Mouse (Mus musculus) thymus, adult 2 months (tissue): ENCODE results near the gene Baiap2l2.

ENCODE experiments used
- CTCF ChIP-seq: fragments of 200-500 bp; IDR thresholded peaks from 2 replicates; pipeline ENCODE4 v1.5.1; 2012; ENCODE audit warnings: mild to moderate bottlenecking, control low read depth, low read length, moderate library complexity, borderline replicate concordance; ENCODE audit not compliant: control insufficient read depth, poor library complexity, insufficient read depth; ENCODE audit errors: extremely low read depth
- POLR2A ChIP-seq: fragments of 200-500 bp; IDR thresholded peaks from 2 replicates; pipeline ENCODE4 v1.6.1; 2012; ENCODE audit warnings: mild to moderate bottlenecking, low read length, control low read depth, moderate library complexity; ENCODE audit not compliant: control insufficient read depth, poor library complexity, insufficient read depth; ENCODE audit errors: extremely low read depth

DNA sequence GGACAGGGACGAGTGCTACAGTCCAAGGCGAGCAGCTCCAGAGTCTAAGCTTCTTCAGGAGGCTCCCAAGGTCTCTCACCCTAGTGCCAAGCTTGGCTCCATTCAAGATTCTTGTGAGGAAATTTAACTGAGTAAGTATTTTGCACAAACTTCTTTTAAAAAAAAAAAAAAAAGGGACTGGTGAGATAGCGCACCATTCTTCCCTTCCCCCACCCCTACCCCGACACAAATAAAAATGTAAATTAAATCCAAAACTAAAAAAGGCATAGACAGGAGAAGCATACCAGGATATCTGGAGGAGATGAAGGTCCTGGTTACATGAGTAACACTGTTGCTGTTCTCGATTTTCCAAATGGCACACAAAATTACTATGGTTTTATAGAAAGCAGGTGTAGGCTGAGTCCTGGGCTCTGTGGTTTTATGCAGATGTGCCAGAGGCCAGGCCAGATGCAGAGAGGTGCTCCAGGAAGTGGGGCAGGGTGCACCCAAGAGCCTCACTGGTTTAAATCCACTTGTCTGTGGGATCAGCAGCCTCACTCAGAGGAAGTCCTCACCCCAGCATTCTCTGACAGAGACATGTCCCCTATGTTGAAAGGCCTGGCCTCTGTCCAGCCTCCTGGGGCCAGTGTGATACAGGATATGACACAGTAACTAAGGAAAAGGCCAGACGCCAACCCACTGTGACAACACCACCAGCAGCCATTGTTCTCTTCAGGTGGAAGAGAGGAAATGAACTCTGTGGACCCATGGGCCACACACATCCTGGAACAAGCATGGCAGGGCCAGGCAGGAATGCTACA lies 37.9 kb upstream of the Baiap2l2 start:
- TF ChIP-seq POLR2A (0 out of 2 replicates have a peak, but pooled peaks have one; percentile 33), CTCF (no peak)
